Mouse (Mus musculus) urinary bladder, postnatal 10 days (tissue): ENCODE data around the gene Glt1d1.

ENCODE experiments used
- DNase-seq: peaks from one replicate; pipeline ENCODE4 v3.0.0; 2022; ENCODE audit warnings: low spot score

Gene Glt1d1

DNA sequence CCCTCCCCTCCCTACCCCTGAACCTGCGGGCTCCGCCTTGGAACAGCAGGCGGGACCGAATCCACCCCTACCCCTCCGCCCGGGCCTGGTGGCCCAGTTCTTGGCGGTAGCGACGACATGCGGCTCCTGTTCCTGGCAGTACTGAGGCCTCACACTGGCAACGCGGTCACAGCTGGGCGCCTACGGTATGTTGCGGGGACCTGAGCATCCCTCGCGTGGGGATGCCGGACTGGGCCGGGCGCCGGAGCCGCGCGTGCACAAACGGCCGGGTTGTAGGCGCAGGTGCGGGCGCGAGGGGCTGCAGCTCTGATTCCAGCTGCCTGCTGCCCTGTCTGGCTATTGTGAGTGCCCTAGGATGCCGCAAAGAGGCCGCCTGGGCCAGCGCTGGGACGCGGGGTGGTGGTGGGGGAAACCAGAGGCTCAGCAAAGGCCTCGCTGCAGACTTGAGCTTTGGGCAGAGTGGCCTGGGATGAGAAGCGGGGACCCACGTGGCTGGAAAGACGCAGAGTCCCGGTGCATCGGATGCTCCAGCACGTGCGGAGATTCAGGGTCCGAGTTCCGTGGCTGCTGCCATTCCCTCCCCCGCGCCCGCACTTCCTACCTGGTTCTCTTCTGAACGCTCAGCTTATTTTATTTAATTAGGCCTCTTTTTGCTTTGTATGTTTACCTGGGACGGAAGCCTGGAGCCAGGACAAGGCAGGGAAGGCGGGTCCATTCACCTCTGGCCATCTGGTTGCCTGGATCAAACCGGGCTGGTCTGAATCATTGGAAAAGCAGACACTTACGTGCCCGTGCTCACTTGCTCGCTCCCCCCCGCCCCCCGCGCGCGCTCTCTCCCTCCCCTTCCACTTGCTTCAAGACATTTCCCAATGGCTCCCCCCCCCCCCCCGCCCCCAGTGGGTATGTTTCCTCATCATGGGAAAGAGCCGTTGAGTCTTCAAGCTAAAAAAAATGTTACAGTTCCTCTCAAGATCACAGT lies at the start of gene Glt1d1, which contains the start of gene Slc15a4:
Glt1d1 (plus strand) TSS at position 96 of the 979 bp plus-strand sequence.
Slc15a4 (minus strand) TSS at position 731 of the 979 bp plus-strand sequence.
- no peak for DNase-seq

- no peak for DNase-seq
Measured at GRCm38 (mm10) chr5:127583658-127584057, 48.4 kb upstream of the Glt1d1 start.

DNA sequence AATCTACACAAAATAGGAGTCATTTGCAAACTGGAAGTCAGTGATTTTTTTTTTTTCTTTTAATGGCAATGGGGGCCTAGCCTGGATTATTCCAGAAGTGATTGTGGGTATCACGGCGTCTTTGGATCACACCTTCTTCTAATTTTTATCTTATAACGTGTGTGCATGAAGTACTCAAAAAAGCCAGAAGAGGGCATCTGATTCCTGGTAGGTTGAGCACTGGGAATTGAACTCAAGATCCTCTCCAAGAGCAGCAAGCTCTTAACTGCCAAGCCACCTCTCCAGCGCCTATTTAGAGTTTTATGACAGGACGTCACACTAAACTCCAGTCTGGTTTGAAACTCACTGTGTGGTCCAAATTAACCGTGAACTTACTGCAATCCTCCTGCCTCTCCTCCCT lies 44.2 kb upstream of the Glt1d1 start:
- DNase-seq, result no peak

- no peak for DNase-seq
Measured at GRCm38 (mm10) chr5:127592406-127592805, 39.7 kb upstream of the Glt1d1 start.

DNA sequence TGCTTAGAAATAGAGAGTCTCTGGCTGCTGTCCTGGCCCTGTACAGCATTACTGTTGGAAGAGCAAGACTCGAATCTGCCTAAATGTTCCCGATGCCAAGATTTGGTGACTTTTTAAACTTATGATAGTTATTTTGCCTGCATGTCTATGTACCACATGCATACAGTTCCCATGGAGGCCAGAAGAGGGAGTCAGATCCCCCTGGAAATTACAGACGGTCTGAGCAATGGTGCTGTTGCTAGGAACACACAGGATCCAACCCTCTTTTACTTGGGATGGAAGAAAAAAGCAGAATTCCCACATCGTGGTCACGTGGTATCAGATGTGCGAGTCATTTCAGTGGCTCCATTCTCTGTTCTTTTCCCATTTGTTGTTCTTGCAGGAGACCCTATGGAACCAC lies 39.2 kb upstream of the Glt1d1 start:
- DNase-seq, result no peak

- no peak for DNase-seq
Measured at GRCm38 (mm10) chr5:127595676-127596075, 36.4 kb upstream of the Glt1d1 start.

- DNase-seq, result no peak
Measured at GRCm38 (mm10) chr5:127596862-127597261, 35.2 kb upstream of the Glt1d1 start.

- DNase-seq, result no peak
Measured at GRCm38 (mm10) chr5:127602996-127603395, 29.1 kb upstream of the Glt1d1 start.

DNA sequence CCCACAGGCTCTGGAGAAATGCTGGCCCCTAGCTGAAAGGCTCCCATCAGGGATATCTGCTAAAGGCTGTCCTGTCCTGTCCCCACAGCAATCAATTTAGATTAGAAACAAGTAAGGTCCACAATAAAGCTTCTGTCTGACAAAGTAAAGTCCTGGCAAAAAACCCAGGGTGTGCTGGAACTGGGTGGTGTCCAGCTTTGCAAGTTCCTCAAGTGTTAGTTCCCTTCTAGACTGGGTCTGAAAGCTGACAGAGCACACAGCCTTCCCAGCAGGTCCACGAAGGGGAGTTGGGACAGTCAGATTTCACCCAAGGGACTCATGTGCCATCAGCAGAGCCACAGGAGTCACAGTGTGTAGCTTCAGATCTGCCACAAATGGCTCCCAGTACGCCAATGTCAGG lies 24.6 kb upstream of the Glt1d1 start:
- no peak for DNase-seq

- DNase-seq, result no peak
Measured at GRCm38 (mm10) chr5:127609191-127609714, 22.8 kb upstream of the Glt1d1 start.

GRCm38 (mm10) chr5:127610787-127611509 lies 21.1 kb upstream of the Glt1d1 start:
- no peak for DNase-seq

DNA sequence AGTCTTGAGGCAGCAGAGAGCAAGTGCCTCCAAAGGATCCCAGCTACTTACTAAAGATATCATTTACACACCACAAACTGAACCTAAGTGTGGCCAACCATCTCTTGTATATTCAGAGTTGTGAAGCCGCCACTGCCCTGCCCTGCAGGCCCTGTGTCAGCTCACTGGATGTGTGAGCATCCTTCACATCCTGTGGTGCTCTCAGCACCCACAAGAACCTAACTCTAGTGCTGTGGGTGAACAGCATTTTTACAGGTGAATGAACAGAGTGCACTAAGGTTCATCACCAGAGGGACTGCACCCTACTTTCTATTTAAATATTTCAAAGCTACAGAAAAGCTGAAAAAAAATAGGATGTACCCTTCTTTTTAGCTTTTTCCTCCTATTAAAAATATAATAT lies 20.2 kb upstream of the Glt1d1 start:
- no peak for DNase-seq

- DNase-seq, result no peak
Measured at GRCm38 (mm10) chr5:127612397-127612796, 19.7 kb upstream of the Glt1d1 start.

- no peak for DNase-seq
Measured at GRCm38 (mm10) chr5:127615459-127615858, 16.6 kb upstream of the Glt1d1 start.

- no peak for DNase-seq
Measured at GRCm38 (mm10) chr5:127616151-127616550, 15.9 kb upstream of the Glt1d1 start.

DNA sequence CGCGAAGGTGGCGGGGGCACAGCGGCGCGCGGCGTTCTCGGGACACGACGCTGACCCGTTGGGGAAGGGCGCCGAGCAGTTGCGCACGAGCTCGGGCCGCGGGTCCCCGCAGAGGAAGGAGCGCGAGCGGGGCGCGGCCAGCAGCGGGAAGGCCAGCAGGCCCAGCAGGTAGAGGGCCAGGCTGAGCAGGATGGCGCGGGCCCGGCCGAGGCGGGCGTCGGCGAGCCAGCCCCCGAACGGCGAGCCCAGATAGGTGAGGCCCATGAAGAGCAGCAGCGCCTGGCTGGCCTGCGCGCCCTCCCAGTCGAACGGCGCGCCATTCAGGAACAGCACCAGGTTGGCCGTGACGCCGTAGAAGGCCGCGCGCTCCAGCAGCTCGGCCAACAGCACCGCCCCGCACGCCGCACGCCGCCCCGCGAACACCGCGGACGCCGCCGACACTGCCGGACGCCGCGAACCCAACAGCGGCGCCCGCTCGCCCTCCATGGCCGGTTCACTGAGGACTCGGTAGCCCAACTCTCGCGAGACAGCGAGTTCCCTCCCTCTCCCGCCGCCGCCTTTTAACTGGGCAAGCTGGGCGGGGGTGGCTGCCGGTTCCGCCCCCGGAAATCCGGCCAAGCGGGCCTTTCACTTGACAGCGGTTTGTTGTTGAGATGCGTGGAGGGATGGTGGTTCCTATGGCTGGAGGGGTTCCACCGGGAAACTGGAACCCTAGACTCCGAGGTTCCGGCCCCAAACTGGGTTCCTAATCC lies 15.0 kb upstream of the Glt1d1 start:
- DNase-seq, result peak; percentile 96

GRCm38 (mm10) chr5:127618834-127619233 lies 13.2 kb upstream of the Glt1d1 start:
- DNase-seq, result no peak

- no peak for DNase-seq
Measured at GRCm38 (mm10) chr5:127620371-127620770, 11.7 kb upstream of the Glt1d1 start.

GRCm38 (mm10) chr5:127621108-127621507 lies 11.0 kb upstream of the Glt1d1 start:
- DNase-seq, result no peak

GRCm38 (mm10) chr5:127624427-127625213 lies 7.4 kb upstream of the Glt1d1 start:
- no peak for DNase-seq

DNA sequence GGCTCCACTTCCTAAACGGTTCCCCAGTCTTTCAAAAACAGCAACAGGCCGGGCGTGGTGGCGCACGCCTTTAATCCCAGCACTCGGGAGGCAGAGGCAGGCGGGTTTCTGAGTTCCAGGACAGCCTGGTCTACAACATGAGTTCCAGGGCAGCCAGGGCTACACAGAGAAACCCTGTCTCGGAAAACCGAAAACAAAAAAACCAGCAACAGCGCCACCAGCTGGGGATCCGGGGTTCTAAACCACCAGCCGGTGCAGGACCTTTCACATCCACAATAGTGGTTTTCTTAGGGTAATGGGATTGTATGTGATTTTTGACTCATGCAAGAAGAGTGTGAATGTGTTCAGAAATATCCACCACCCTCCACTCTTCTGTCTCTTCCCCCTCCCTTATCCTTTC lies 4.8 kb upstream of the Glt1d1 start:
- no peak for DNase-seq
